Mouse (Mus musculus) testis, adult 2 months (tissue): ENCODE measurements around the gene Fbxl20. TPM values are rescaled to one million over a fixed set of nuclear protein-coding genes. Genes with fewer than 3 reads are reported as not detected.
A peak's percentile ranks its signal among the peaks of the same experiment; 100 is the strongest.

Experiments
- H3K27ac ChIP-seq: fragments of 200-500 bp; 2 replicates; pipeline ENCODE4 v1.5.1; 2012; ENCODE audit warnings: low read depth, low read length; ENCODE audit not compliant: control insufficient read depth, insufficient read depth
- H3K27me3 ChIP-seq: fragments of 200-500 bp; 2 replicates; pipeline ENCODE4 v1.6.1; 2012; ENCODE audit warnings: mild to moderate bottlenecking, low read length, moderate library complexity; ENCODE audit not compliant: control insufficient read depth, insufficient read depth
- H3K36me3 ChIP-seq: fragments of 200-500 bp; 2 replicates; pipeline ENCODE4 v1.6.1; 2012; ENCODE audit warnings: mild to moderate bottlenecking, low read length; ENCODE audit not compliant: control insufficient read depth, insufficient read depth
- H3K4me1 ChIP-seq: fragments of 200-500 bp; 2 replicates; pipeline ENCODE4 v1.6.1; 2012; ENCODE audit warnings: low read length; ENCODE audit not compliant: control insufficient read depth, insufficient read depth
- H3K4me3 ChIP-seq: fragments of 200-500 bp; 2 replicates; pipeline ENCODE4 v1.5.1; 2012; ENCODE audit warnings: low read depth, mild to moderate bottlenecking, low read length, moderate library complexity, mixed read lengths; ENCODE audit not compliant: control insufficient read depth
- CTCF ChIP-seq: fragments of 200-500 bp; IDR thresholded peaks from 2 replicates; pipeline ENCODE4 v1.5.1; 2012; ENCODE audit warnings: low read depth, mild to moderate bottlenecking, inconsistent platforms, low read length, moderate library complexity; ENCODE audit not compliant: control insufficient read depth, insufficient read depth, insufficient replicate concordance
- POLR2A ChIP-seq: fragments of 200-500 bp; IDR thresholded peaks from 2 replicates; pipeline ENCODE4 v1.6.1; 2012; ENCODE audit warnings: low read depth, mild to moderate bottlenecking, inconsistent platforms, low read length, moderate library complexity; ENCODE audit not compliant: control insufficient read depth
- polyA plus RNA-seq: library from polyadenylated mRNA; depleted of rRNA; stranded (reverse); fragments of >200 nt; gene quantifications from 2 replicates; pipeline ENCODE4 v1.2.3, GENCODE M21; 2012

Gene Fbxl20
- polyA plus RNA-seq, 1 experiment = 8.0 TPM

- Histone ChIP-seq H3K4me3 (peak overlapping the region; percentile 90), H3K27ac (no peak overlapping the region; the same call in 1 of the 2 replicates), H3K27me3 (peaks cover 4% of the 10 kb centered on the region; the same call in 1 of the 2 replicates), H3K4me1 (peaks cover 24% of the 10 kb centered on the region), H3K36me3 (no peaks in the 10 kb centered on the region)
- TF ChIP-seq CTCF (no peak), POLR2A (no peak)
Observed at GRCm38 (mm10) chr11:98052129-98052988, 97.8 kb downstream of the Fbxl20 start.

GRCm38 (mm10) chr11:98051611-98052128, 98.5 kb downstream of the Fbxl20 start:
- no peaks in the 10 kb centered on the region for H3K36me3 ChIP-seq
- H3K27me3 ChIP-seq = peaks cover 4% of the 10 kb centered on the region; the same call in 1 of the 2 replicates
- TF ChIP-seq CTCF (no peak), POLR2A (no peak)
- H3K4me1 ChIP-seq = peaks cover 17% of the 10 kb centered on the region
- H3K4me3 ChIP-seq = peak overlapping the region; percentile 90
- H3K27ac ChIP-seq = no peak overlapping the region

GRCm38 (mm10) chr11:98050940-98051339, 99.3 kb downstream of the Fbxl20 start:
- TF ChIP-seq CTCF (no peak), POLR2A (no peak)
- no peak overlapping the region for H3K27ac ChIP-seq
- peaks cover 4% of the 10 kb centered on the region; the same call in 1 of the 2 replicates for H3K27me3 ChIP-seq
- peak overlapping the region; percentile 90 for H3K4me3 ChIP-seq
- peaks cover 17% of the 10 kb centered on the region for H3K4me1 ChIP-seq
- H3K36me3 ChIP-seq = no peaks in the 10 kb centered on the region

GRCm38 (mm10) chr11:98050520-98050815, 99.7 kb downstream of the Fbxl20 start:
- H3K36me3 ChIP-seq = no peaks in the 10 kb centered on the region
- TF ChIP-seq POLR2A (no peak), CTCF (no peak)
- peaks cover 17% of the 10 kb centered on the region for H3K4me1 ChIP-seq
- no peak overlapping the region for H3K4me3 ChIP-seq
- H3K27ac ChIP-seq = no peak overlapping the region
- H3K27me3 ChIP-seq = peaks cover 4% of the 10 kb centered on the region; the same call in 1 of the 2 replicates

GRCm38 (mm10) chr11:98049672-98050519, 100.3 kb downstream of the Fbxl20 start:
- peaks cover 4% of the 10 kb centered on the region; the same call in 1 of the 2 replicates for H3K27me3 ChIP-seq
- TF ChIP-seq CTCF = no peak
- no peak for TF ChIP-seq POLR2A
- H3K36me3 ChIP-seq = no peaks in the 10 kb centered on the region
- H3K27ac ChIP-seq = no peak overlapping the region
- H3K4me1 ChIP-seq = peaks cover 17% of the 10 kb centered on the region
- no peak overlapping the region for H3K4me3 ChIP-seq

GRCm38 (mm10) chr11:98047745-98048144, 102.5 kb downstream of the Fbxl20 start:
- no peaks in the 10 kb centered on the region for H3K36me3 ChIP-seq
- peaks cover 3% of the 10 kb centered on the region; the same call in 1 of the 2 replicates for H3K27me3 ChIP-seq
- peaks cover 16% of the 10 kb centered on the region for H3K4me1 ChIP-seq
- no peak overlapping the region for H3K4me3 ChIP-seq
- TF ChIP-seq POLR2A (no peak), CTCF (no peak)
- H3K27ac ChIP-seq = no peak overlapping the region

GRCm38 (mm10) chr11:98046466-98046865, 103.7 kb downstream of the Fbxl20 start:
- TF ChIP-seq CTCF = no peak
- TF ChIP-seq POLR2A = no peak
- no peak overlapping the region for H3K27ac ChIP-seq
- H3K27me3 ChIP-seq = no peaks in the 10 kb centered on the region
- no peaks in the 10 kb centered on the region for H3K36me3 ChIP-seq
- peaks cover 14% of the 10 kb centered on the region for H3K4me1 ChIP-seq
- no peak overlapping the region for H3K4me3 ChIP-seq
